Mouse (Mus musculus): ENCODE data around the gene Armc7. TPM values are rescaled to one million over a fixed set of nuclear protein-coding genes. Genes with fewer than 3 reads are reported as not detected.
"Not testable (repeated sequence)": the region's sequence is repeated elsewhere in the genome, so short reads cannot be mapped to it uniquely, and the experiment has no call there.

The Armc7 gene
- polyA plus RNA-seq, 1 experiment: 8.5 TPM

GRCm38 (mm10) chr11:115448075-115448474 lies 27.4 kb upstream of the Armc7 start:
- no peak for DNase-seq
- Histone ChIP-seq H3K4me1 (ENCODE audit: control insufficient read depth, insufficient read depth, low read length) (no peaks in the 10 kb centered on the region), H3K4me3 (replicated peaks; ENCODE audit: insufficient read depth, low read depth, low read length) (no peak overlapping the region), H3K27ac (ENCODE audit: insufficient read depth, low read length) (no peak overlapping the region), H3K27me3 (ENCODE audit: control insufficient read depth, insufficient read depth, low read length) (no peaks in the 10 kb centered on the region)
- no peak for TF ChIP-seq POLR2A (IDR thresholded peaks at IDR 0.05; ENCODE audit: borderline replicate concordance, insufficient read depth, low read length)
- no peak for TF ChIP-seq CTCF (IDR thresholded peaks at IDR 0.05; ENCODE audit: borderline replicate concordance, insufficient read depth, low read depth, low read length)
- 82% methylated on average over 16 of the region's 16 CpGs for WGBS

DNA sequence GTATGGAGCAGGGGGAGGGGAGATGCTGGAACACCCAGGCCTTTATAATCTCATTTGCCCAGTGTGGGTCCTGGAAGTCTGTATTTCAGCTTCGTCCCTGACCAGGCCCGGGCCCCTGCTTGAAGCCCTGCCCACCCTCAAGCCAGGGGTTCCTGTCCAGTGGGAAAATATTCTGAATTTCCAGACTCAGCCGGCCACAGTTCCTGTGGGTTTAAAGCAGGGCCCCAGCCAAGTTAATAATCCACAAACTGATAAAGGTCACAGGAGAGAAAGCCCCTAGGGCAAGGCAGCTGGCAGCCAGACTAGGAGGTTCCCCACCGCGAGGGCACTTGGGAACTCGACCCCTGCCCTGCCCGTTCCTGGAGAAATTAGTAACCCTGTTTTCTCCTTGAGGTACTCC lies 26.5 kb upstream of the Armc7 start:
- TF ChIP-seq POLR2A (IDR thresholded peaks at IDR 0.05; ENCODE audit: borderline replicate concordance, insufficient read depth, low read length) (no peak), CTCF (IDR thresholded peaks at IDR 0.05; ENCODE audit: borderline replicate concordance, insufficient read depth, low read depth, low read length) (no peak)
- Histone ChIP-seq H3K4me3 (replicated peaks; ENCODE audit: insufficient read depth, low read depth, low read length) (no peak overlapping the region), H3K27me3 (ENCODE audit: control insufficient read depth, insufficient read depth, low read length) (no peaks in the 10 kb centered on the region), H3K4me1 (ENCODE audit: control insufficient read depth, insufficient read depth, low read length) (no peaks in the 10 kb centered on the region; the same call in 1 of the 2 replicates), H3K27ac (ENCODE audit: insufficient read depth, low read length) (no peak overlapping the region)
- 64% methylated on average over 7 of the region's 7 CpGs for WGBS
- no peak for DNase-seq

- no peak overlapping the region for H3K4me3 ChIP-seq (replicated peaks; ENCODE audit: insufficient read depth, low read depth, low read length)
- DNase-seq: no peak
- H3K4me1 ChIP-seq (ENCODE audit: control insufficient read depth, insufficient read depth, low read length): no peaks in the 10 kb centered on the region; the same call in 1 of the 2 replicates
- H3K27me3 ChIP-seq (ENCODE audit: control insufficient read depth, insufficient read depth, low read length): no peaks in the 10 kb centered on the region
- 89% methylated on average over 7 of the region's 7 CpGs for WGBS
- H3K27ac ChIP-seq (ENCODE audit: insufficient read depth, low read length): no peak overlapping the region
- TF ChIP-seq POLR2A (IDR thresholded peaks at IDR 0.05; ENCODE audit: borderline replicate concordance, insufficient read depth, low read length) (no peak), CTCF (IDR thresholded peaks at IDR 0.05; ENCODE audit: borderline replicate concordance, insufficient read depth, low read depth, low read length) (no peak)
Observed at GRCm38 (mm10) chr11:115450176-115450575, 25.3 kb upstream of the Armc7 start.

DNA sequence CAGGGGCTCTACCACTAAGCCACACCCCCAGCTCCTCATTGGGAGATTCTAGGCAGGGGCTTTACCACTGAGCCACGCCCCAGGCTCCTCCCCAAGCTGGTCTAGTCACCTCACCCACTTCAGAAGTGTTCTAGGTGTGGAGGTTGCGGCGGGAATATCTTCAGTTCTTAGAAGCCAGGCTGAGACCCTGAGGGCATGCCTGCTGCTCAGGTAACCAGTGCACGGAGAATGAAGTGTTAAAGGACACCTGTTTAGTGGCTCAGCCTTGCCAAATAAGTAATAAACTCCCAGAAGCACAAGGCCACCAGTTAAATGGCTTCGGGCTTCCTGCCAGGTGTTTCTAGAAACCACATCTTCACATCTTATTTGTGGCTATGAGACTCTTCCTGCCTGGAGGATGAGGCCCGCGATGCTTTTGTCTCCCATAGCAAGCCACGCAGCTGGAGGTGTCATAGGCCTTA lies 23.7 kb upstream of the Armc7 start:
- DNase-seq: no peak
- Histone ChIP-seq H3K4me3 (replicated peaks; ENCODE audit: insufficient read depth, low read depth, low read length) (no peak overlapping the region), H3K4me1 (ENCODE audit: control insufficient read depth, insufficient read depth, low read length) (no peaks in the 10 kb centered on the region; the same call in 1 of the 2 replicates), H3K27ac (ENCODE audit: insufficient read depth, low read length) (no peak overlapping the region), H3K27me3 (ENCODE audit: control insufficient read depth, insufficient read depth, low read length) (no peaks in the 10 kb centered on the region)
- 80% methylated on average over 8 of the region's 8 CpGs for WGBS
- TF ChIP-seq POLR2A (IDR thresholded peaks at IDR 0.05; ENCODE audit: borderline replicate concordance, insufficient read depth, low read length) (no peak), CTCF (IDR thresholded peaks at IDR 0.05; ENCODE audit: borderline replicate concordance, insufficient read depth, low read depth, low read length) (no peak)

DNA sequence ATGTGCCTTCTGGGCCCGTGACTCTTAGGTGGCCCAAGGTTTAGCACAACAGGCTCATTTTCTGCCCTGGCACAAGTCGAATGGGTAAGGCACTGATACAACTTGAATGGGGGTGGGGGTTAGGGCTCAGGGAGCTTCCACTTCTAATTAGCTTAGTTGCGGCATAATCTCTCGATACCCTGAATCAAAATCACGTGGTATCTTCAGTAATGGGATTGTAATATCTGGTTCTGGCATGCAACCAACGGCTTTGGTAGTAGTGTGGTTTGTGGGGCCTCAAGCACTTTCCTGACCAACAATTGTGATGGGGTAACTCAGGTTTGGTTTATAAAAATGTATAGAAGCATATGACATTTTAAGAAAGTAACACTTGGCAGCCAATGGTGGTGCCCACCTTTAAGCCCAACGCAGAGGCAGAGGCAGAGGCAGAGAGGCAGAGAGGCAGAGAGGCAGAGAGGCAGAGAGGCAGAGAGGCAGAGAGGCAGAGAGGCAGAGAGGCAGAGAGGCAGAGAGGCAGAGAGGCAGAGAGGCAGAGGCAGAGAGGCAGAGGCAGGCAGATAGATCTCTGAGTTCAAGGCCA lies 23.1 kb upstream of the Armc7 start:
- H3K4me3 ChIP-seq (replicated peaks; ENCODE audit: insufficient read depth, low read depth, low read length): no peak overlapping the region
- DNase-seq: no peak
- no peak for TF ChIP-seq POLR2A (IDR thresholded peaks at IDR 0.05; ENCODE audit: borderline replicate concordance, insufficient read depth, low read length)
- TF ChIP-seq CTCF (IDR thresholded peaks at IDR 0.05; ENCODE audit: borderline replicate concordance, insufficient read depth, low read depth, low read length): no peak
- H3K27ac ChIP-seq (ENCODE audit: insufficient read depth, low read length): no peak overlapping the region
- H3K4me1 ChIP-seq (ENCODE audit: control insufficient read depth, insufficient read depth, low read length): no peaks in the 10 kb centered on the region; the same call in 1 of the 2 replicates
- 72% methylated on average over 7 of the region's 7 CpGs for WGBS
- no peaks in the 10 kb centered on the region for H3K27me3 ChIP-seq (ENCODE audit: control insufficient read depth, insufficient read depth, low read length)

DNA sequence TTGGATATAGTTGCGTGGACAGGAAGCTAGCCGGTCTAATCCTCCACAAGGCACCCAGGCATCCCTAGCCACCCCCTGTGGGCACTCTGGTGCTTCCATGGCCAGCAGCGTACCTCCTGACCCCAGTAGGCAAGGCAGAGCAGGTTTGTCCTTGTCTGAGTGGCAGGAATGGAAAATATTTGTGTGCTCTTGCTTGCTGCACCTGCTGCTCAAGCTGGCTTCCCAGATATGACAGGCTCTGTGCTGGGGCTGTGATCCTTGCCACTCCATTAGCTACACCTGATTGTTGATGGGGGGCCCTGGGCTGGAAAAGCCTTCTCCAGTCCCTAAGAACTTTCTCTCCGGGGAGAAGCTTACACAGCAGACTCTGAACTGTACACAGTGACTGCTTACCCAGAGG lies 22.2 kb upstream of the Armc7 start:
- Histone ChIP-seq H3K4me1 (ENCODE audit: control insufficient read depth, insufficient read depth, low read length) (no peaks in the 10 kb centered on the region; the same call in 1 of the 2 replicates), H3K4me3 (replicated peaks; ENCODE audit: insufficient read depth, low read depth, low read length) (no peak overlapping the region), H3K27ac (ENCODE audit: insufficient read depth, low read length) (no peak overlapping the region), H3K27me3 (ENCODE audit: control insufficient read depth, insufficient read depth, low read length) (no peaks in the 10 kb centered on the region)
- no peak for DNase-seq
- 62% methylated on average over 4 of the region's 4 CpGs for WGBS
- no peak for TF ChIP-seq CTCF (IDR thresholded peaks at IDR 0.05; ENCODE audit: borderline replicate concordance, insufficient read depth, low read depth, low read length)
- TF ChIP-seq POLR2A (IDR thresholded peaks at IDR 0.05; ENCODE audit: borderline replicate concordance, insufficient read depth, low read length): no peak

DNA sequence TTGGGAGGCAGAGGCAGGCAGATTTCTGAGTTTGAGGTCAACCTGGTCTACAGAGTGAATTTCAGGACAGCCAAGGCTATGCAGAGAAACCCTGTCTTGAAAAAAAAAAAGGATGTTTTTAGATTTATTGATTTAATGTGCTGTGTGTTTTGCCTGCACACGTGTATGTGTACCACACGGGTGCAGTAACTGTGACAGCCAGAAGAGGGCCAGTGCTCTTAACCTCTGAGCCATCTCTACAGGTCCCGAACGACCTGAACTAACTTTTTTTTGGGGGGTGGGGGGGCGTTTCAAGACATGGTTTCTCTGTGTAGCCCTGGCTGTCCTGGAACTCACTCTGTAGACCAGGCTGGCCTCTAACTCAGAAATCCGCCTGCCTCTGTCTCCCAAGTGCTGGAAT lies 20.6 kb upstream of the Armc7 start:
- H3K4me1 ChIP-seq (ENCODE audit: control insufficient read depth, insufficient read depth, low read length); DNase-seq; H3K27ac ChIP-seq (ENCODE audit: insufficient read depth, low read length); H3K27me3 ChIP-seq (ENCODE audit: control insufficient read depth, insufficient read depth, low read length); H3K4me3 ChIP-seq (replicated peaks; ENCODE audit: insufficient read depth, low read depth, low read length): not testable (repeated sequence)
- WGBS: 82% methylated on average over 6 of the region's 6 CpGs

- WGBS: 90% methylated on average over 15 of the region's 15 CpGs
- Histone ChIP-seq H3K4me3 (replicated peaks; ENCODE audit: insufficient read depth, low read depth, low read length) (no peak overlapping the region), H3K27ac (ENCODE audit: insufficient read depth, low read length) (no peak overlapping the region), H3K27me3 (ENCODE audit: control insufficient read depth, insufficient read depth, low read length) (no peaks in the 10 kb centered on the region), H3K4me1 (ENCODE audit: control insufficient read depth, insufficient read depth, low read length) (no peaks in the 10 kb centered on the region; the same call in 1 of the 2 replicates)
- no peak for DNase-seq
- TF ChIP-seq CTCF (IDR thresholded peaks at IDR 0.05; ENCODE audit: borderline replicate concordance, insufficient read depth, low read depth, low read length) (no peak), POLR2A (IDR thresholded peaks at IDR 0.05; ENCODE audit: borderline replicate concordance, insufficient read depth, low read length) (no peak)
Observed at GRCm38 (mm10) chr11:115455619-115456018, 19.8 kb upstream of the Armc7 start.

Data from cerebellum, adult 2 months (tissue).